Mouse (Mus musculus) bone marrow macrophage, adult 2 months (primary cell): ENCODE measurements around the gene Flt3. TPM values are rescaled to one million over a fixed set of nuclear protein-coding genes. Genes with fewer than 3 reads are reported as not detected.
A peak's percentile ranks its signal among the peaks of the same experiment; 100 is the strongest.

ENCODE experiments used
- H3K27ac ChIP-seq: 2 replicates; pipeline ENCODE4 v1.5.1; 2012; ENCODE audit warnings: low read depth, low read length; ENCODE audit not compliant: insufficient read depth
- H3K4me1 ChIP-seq: 2 replicates; pipeline ENCODE4 v1.6.1; 2012; ENCODE audit warnings: low read length; ENCODE audit not compliant: control insufficient read depth, insufficient read depth
- H3K4me3 ChIP-seq: 2 replicates; pipeline ENCODE4 v1.5.1; 2012; ENCODE audit warnings: mild to moderate bottlenecking, low read length, moderate library complexity; ENCODE audit not compliant: insufficient read depth
- CTCF ChIP-seq: IDR thresholded peaks from 2 replicates; pipeline ENCODE4 v1.5.1; 2012; ENCODE audit warnings: low read depth, mild to moderate bottlenecking, low read length, moderate library complexity
- POLR2A ChIP-seq: IDR thresholded peaks from 2 replicates; pipeline ENCODE4 v1.6.1; 2012; ENCODE audit warnings: mild to moderate bottlenecking, low read depth, low read length, borderline replicate concordance
- polyA plus RNA-seq: library from polyadenylated mRNA; stranded (reverse); fragments of >200 nt; gene quantifications from 2 replicates; pipeline ENCODE4 v1.2.4, GENCODE M21; 2012; ENCODE audit not compliant: missing spikeins, insufficient read depth, insufficient read length

Gene Flt3
- polyA plus RNA-seq, 1 experiment: not detected

DNA sequence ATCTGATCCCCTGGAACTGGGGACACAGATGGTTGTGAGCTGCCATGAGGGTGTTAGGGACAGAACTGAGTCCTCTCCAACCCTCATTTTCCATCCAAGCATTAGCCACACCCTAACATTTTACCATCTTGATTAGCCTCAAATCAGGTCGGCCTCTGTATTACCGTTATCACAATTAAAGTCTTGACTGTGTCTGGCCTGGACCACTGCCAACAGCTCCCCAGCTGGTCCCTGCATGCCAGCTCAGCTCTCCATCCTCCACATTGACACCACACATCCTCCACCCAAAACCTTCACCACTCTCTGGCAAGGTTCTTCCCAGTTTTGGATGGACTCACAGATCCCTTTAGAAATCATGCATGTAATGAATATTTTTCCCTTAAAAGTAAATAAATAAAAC, 9.5 kb downstream of the Flt3 start:
- H3K4me1 ChIP-seq: peaks cover 27% of the 10 kb centered on the region
- TF ChIP-seq POLR2A (no peak), CTCF (no peak)
- H3K4me3 ChIP-seq: no peak overlapping the region
- no peak overlapping the region for H3K27ac ChIP-seq

GRCm38 (mm10) chr5:147389052-147389451, 11.2 kb downstream of the Flt3 start:
- Histone ChIP-seq H3K4me3 (no peak overlapping the region), H3K27ac (no peak overlapping the region), H3K4me1 (peaks cover 27% of the 10 kb centered on the region)
- TF ChIP-seq POLR2A (no peak), CTCF (no peak)

GRCm38 (mm10) chr5:147388376-147389008, 11.8 kb downstream of the Flt3 start:
- peaks cover 27% of the 10 kb centered on the region for H3K4me1 ChIP-seq
- H3K4me3 ChIP-seq: peak overlapping the region; percentile 19; the same call in 1 of the 2 replicates
- no peak overlapping the region for H3K27ac ChIP-seq
- TF ChIP-seq POLR2A (no peak), CTCF (no peak)

- TF ChIP-seq CTCF: no peak
- TF ChIP-seq POLR2A: no peak
Measured at GRCm38 (mm10) chr5:147386865-147387264, 13.4 kb downstream of the Flt3 start.

DNA sequence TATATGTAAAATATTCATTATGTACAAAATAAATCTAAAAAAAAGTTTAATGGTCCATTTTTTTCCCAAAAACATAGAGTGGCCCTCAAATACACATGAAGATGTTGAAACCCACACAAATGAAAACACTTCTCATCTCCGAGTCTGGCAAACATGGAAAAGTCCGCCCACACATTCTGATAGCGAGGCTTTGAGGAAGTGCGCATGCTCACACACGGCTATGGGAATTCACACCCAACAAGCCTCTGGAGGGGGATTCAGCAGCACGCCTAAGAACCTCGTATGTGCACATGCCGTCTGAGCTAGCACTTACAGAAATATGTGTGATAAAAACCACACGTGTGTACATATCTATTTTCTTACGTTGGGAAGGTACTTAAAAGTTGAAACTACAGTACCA, 18.9 kb downstream of the Flt3 start:
- Histone ChIP-seq H3K4me1 (no peaks in the 10 kb centered on the region), H3K4me3 (no peak overlapping the region), H3K27ac (no peak overlapping the region)
- TF ChIP-seq CTCF: no peak
- TF ChIP-seq POLR2A: no peak

More at GRCm38 (mm10) chr5:147386865-147387264, 13.4 kb downstream of the Flt3 start:
- Histone ChIP-seq H3K4me3 (no peak overlapping the region), H3K27ac (no peak overlapping the region), H3K4me1 (peaks cover 20% of the 10 kb centered on the region)

GRCm38 (mm10) chr5:147379481-147379880, 20.8 kb downstream of the Flt3 start:
- no peak for TF ChIP-seq POLR2A
- no peak overlapping the region for H3K27ac ChIP-seq
- H3K4me3 ChIP-seq: no peak overlapping the region
- no peaks in the 10 kb centered on the region for H3K4me1 ChIP-seq

DNA sequence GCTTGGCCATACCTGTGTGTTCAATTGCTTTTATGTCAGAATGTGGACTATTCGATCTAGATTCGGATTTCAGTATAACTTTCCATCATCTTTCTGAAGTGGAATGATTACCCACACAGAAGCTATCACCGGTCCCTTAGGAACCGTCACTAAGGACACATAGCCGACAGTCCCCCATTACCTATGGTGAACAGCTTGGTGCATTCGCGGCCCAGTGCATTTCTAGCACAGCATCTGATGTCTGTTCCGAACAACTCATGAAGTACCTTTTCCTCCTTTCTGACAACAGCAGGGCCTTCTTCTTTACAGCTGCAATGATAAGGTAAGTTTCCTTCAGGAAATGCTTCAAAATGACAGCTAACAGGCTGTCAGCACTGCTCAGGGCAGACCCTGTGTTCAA, 30.0 kb downstream of the Flt3 start:
- TF ChIP-seq POLR2A (no peak), CTCF (no peak)
- H3K4me3 ChIP-seq: no peak overlapping the region
- H3K4me1 ChIP-seq: peaks cover 2% of the 10 kb centered on the region
- no peak overlapping the region for H3K27ac ChIP-seq

DNA sequence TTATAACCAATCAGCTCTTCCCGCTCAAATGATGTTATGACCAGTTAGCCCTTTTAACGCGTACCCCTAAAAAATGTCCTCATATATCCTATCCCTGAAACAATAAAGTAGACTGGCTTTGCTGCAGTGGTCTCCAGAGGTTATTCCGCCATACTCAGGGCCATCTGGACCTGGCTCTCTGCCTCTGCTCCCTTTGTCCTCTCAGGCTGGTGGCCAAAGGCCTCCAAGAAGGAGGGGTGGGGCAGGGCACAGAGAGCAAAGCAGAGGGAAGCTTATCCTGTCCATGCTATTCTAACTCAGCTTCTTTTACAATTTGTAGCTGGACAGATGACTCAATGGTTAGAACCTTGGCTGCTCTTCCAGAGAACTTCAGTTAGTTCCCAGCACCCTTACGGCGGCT, 32.1 kb downstream of the Flt3 start:
- Histone ChIP-seq H3K4me1 (peaks cover 4% of the 10 kb centered on the region), H3K27ac (no peak overlapping the region), H3K4me3 (no peak overlapping the region)
- TF ChIP-seq POLR2A (no peak), CTCF (no peak)

DNA sequence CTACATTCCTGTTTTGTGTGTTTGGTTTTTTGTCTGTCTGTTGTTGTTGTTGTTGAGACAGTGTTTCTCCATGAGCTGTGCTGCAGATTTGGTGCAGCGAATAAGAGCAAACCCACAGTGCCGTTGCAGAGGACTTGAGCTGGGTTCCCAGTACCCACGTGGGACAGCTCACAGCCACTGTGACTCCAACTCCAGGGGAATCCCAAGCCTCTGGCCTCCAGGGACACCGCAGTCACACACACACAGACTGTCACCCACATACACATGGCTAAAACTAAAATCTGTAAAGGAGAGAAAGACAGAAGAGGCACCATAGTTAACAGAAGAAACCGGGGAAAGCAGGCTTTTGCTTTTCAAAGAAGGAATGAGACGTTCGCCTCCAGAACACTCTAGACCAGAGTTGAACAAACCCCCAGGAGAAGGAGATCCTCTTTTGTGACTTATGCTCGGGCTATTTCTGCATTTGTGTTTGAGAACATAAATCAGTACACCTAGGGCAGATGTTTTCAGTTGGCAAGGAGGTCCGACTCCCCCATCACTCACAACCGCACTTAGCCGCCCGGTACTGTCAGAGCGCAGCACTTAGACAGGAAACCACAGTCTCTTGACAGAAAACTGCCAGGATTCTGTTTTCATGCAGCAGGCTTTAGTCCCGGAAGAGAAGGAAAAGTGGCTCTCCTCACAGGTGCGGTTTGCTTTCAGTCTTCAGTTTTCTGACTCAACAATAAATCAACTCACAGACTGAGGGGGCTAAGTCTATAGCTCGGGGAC, 34.1 kb downstream of the Flt3 start:
- peaks cover 8% of the 10 kb centered on the region for H3K4me1 ChIP-seq
- H3K4me3 ChIP-seq: no peak overlapping the region
- no peak for TF ChIP-seq POLR2A
- TF ChIP-seq CTCF: no peak
- H3K27ac ChIP-seq: no peak overlapping the region

DNA sequence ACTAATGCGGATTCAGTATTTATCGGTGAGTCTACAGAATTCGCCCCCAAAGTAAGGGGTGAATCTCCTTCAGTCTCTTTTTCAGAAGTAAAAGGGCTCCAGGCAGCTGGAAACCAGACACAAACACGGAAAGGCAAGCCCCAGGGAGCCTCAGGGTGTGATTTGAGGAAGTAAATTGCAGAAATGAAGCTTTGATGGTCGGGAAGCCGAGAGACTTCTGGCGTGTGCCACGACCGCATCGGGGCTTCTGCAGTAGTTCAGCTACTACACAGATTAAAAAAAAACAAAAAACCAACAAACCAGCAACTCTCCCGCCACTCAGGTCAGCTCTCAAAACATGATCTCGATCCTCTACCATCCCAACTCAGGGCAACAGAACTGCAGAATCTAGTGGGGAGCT, 37.2 kb downstream of the Flt3 start:
- H3K4me3 ChIP-seq: peak overlapping the region; percentile 38
- peaks cover 8% of the 10 kb centered on the region for H3K4me1 ChIP-seq
- peak overlapping the region; percentile 15 for H3K27ac ChIP-seq
- TF ChIP-seq POLR2A (no peak), CTCF (no peak)
